Mouse (Mus musculus) heart, adult 8-10 months (tissue): ENCODE measurements around the gene Vmn1r170. TPM values are rescaled to one million over a fixed set of nuclear protein-coding genes. Genes with fewer than 3 reads are reported as not detected.
"Not testable (repeated sequence)": the region's sequence is repeated elsewhere in the genome, so short reads cannot be mapped to it uniquely, and the experiment has no call there.

Source experiments
- DNase-seq: peaks from one replicate; pipeline ENCODE4 v3.0.0; 2022; ENCODE audit warnings: low spot score
- total RNA-seq, 4 experiments: library from RNA; stranded (reverse); gene quantifications; 2 replicates each; pipeline ENCODE4 v1.2.4; 2022

The Vmn1r170 gene
- total RNA-seq = not detected

GRCm38 (mm10) chr7:23605875-23606274, at the start of gene Vmn1r170:
Vmn1r170 (plus strand) TSS chr7:23606175.
- DNase-seq = not testable (repeated sequence)

DNA sequence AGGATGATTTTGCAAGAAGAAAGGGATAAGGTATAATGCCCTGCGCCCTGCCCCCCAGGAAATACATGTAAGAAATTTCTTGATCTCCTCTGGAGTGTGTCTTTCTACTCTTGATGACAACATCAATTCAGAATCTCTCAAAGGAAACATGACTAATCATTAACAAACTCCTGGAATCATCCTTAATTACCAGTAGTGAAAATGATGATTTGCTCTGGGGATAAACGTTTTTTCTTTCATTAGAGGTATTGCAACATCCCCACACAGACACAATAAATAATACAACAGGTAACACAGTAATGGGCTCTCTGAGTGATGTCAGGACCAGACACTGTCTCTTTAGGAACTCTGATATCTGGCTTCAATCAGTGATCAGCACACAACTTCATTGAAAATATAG, 30.7 kb upstream of the Vmn1r170 start, which contains the start of gene Vmn1r169:
TSS of gene Vmn1r169 (plus strand) at position 301 of the 400 bp plus-strand sequence.
- DNase-seq = not testable (repeated sequence)

- DNase-seq = no peak
These were observed 24.4 kb downstream of the Vmn1r170 start, which contains the start of gene Vmn1r171 for GRCm38 (mm10) chr7:23630422-23630821. Vmn1r171 (plus strand) TSS chr7:23630722.

Other genes with a start within 250 kb of the Vmn1r170 start
- under 1 TPM in 1 of 4 experiments, not detected in 3; 0.11 TPM for gene Nlrp5, start 220.3 kb upstream of the Vmn1r170 start, total RNA-seq
- not detected for gene Vmn1r167, start 99.0 kb upstream of the Vmn1r170 start, total RNA-seq
- not detected for gene Vmn1r168, start 66.4 kb upstream of the Vmn1r170 start, total RNA-seq
- gene Vmn1r169, start 30.6 kb upstream of the Vmn1r170 start, total RNA-seq = not detected
- gene Vmn1r171, start 24.5 kb downstream of the Vmn1r170 start, total RNA-seq = not detected
- not detected for gene Vmn1r172, start 52.1 kb downstream of the Vmn1r170 start, total RNA-seq
- gene Vmn1r173, start 94.5 kb downstream of the Vmn1r170 start, total RNA-seq = not detected
- gene Vmn1r174, start 146.1 kb downstream of the Vmn1r170 start, total RNA-seq = not detected
- gene Vmn1r175, start 204.5 kb downstream of the Vmn1r170 start, total RNA-seq = not detected
- not detected for gene Vmn1r176, start 231.2 kb downstream of the Vmn1r170 start, total RNA-seq